Mouse (Mus musculus): ENCODE data around the gene Slc28a1. TPM values are rescaled to one million over a fixed set of nuclear protein-coding genes. Genes with fewer than 3 reads are reported as not detected.
"Not testable (repeated sequence)": the region's sequence is repeated elsewhere in the genome, so short reads cannot be mapped to it uniquely, and the experiment has no call there.

The Slc28a1 gene
- total and polyA plus RNA-seq, 3 experiments, result not detected

GRCm38 (mm10) chr7:81183181-81183580 lies 68.6 kb downstream of the Slc28a1 start:
- Histone ChIP-seq H3K4me1 (ENCODE audit: control insufficient read depth in 1 of 2, insufficient read depth in 2 of 2, low read length in 2 of 2) (no peaks in the 10 kb centered on the region), H3K4me3 (ENCODE audit: control insufficient read depth in 1 of 2, insufficient read depth in 1 of 2, low read depth in 2 of 2, low read length in 2 of 2) (no peak overlapping the region), H3K27ac (ENCODE audit: control insufficient read depth, low read depth, low read length) (no peak overlapping the region), H3K9ac (ENCODE audit: control insufficient read depth, low read depth, low read length, poor library complexity, severe bottlenecking) (no peak overlapping the region), H3K79me2 (ENCODE audit: control insufficient read depth, insufficient read depth, low read length, poor library complexity) (no peaks in the 10 kb centered on the region), H3K36me3 (ENCODE audit: control insufficient read depth in 1 of 2, insufficient read depth in 2 of 2, low read length in 2 of 2) (no peaks in the 10 kb centered on the region), H3K9me3 (replicated peaks; ENCODE audit: insufficient read depth, low read length) (no peaks in the 10 kb centered on the region), H3K27me3 (ENCODE audit: control insufficient read depth in 1 of 2, insufficient read depth in 2 of 2, low read length in 2 of 2) (peaks cover 5 to 8% of the 10 kb centered on the region in 2 experiments; a peak in 3 of 4 replicates)
- TF ChIP-seq NRF1 (IDR thresholded peaks at IDR 0.05; ENCODE audit: insufficient read depth, low read depth, low read length, poor library complexity, severe bottlenecking) (no peak), MAZ (IDR thresholded peaks at IDR 0.05; ENCODE audit: low read depth, low read length) (no peak)
- no peak for DNase-seq (ENCODE audit: low read depth, low spot score)

DNA sequence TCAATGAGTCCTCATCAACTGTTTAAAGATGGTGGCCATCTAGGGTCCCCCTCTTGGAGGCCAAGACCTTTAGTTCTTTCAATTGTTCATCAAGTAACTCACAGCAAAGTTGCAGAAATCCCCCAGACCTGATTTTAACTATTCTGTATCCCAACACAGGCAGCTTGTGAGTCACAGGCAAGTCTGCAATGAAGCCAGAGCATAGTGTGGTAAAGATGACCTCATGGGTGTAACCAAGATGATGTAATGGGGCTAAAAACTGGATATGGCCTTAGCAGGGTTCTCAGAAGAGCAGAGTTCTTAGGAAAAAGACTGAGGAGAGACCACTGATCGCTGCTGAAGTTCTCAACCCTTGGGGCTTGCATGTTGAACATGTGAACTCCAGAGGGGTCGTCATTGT lies 69.5 kb downstream of the Slc28a1 start:
- H3K36me3 ChIP-seq (ENCODE audit: control insufficient read depth in 1 of 2, insufficient read depth in 2 of 2, low read length in 2 of 2), result no peaks in the 10 kb centered on the region
- H3K9me3 ChIP-seq (replicated peaks; ENCODE audit: insufficient read depth, low read length), result no peaks in the 10 kb centered on the region
- no peak overlapping the region for H3K4me3 ChIP-seq (ENCODE audit: control insufficient read depth in 1 of 2, insufficient read depth in 1 of 2, low read depth in 2 of 2, low read length in 2 of 2)
- H3K4me1 ChIP-seq (ENCODE audit: control insufficient read depth in 1 of 2, insufficient read depth in 2 of 2, low read length in 2 of 2), result no peaks in the 10 kb centered on the region
- no peak overlapping the region for H3K9ac ChIP-seq (ENCODE audit: control insufficient read depth, low read depth, low read length, poor library complexity, severe bottlenecking)
- H3K27me3 ChIP-seq (ENCODE audit: control insufficient read depth in 1 of 2, insufficient read depth in 2 of 2, low read length in 2 of 2), result peaks cover 5 to 10% of the 10 kb centered on the region in 2 experiments; a peak in 3 of 4 replicates
- H3K27ac ChIP-seq (ENCODE audit: control insufficient read depth, low read depth, low read length), result no peak overlapping the region
- no peak for DNase-seq (ENCODE audit: low read depth, low spot score)
- no peak for TF ChIP-seq ZNF384 (IDR thresholded peaks at IDR 0.05; ENCODE audit: low read depth, low read length)
- TF ChIP-seq ZC3H11A (IDR thresholded peaks at IDR 0.05; ENCODE audit: low read depth, low read length), result no peak
- TF ChIP-seq MYB (IDR thresholded peaks at IDR 0.05; ENCODE audit: low read depth, low read length), result no peak
- no peaks in the 10 kb centered on the region for H3K79me2 ChIP-seq (ENCODE audit: control insufficient read depth, insufficient read depth, low read length, poor library complexity)

DNA sequence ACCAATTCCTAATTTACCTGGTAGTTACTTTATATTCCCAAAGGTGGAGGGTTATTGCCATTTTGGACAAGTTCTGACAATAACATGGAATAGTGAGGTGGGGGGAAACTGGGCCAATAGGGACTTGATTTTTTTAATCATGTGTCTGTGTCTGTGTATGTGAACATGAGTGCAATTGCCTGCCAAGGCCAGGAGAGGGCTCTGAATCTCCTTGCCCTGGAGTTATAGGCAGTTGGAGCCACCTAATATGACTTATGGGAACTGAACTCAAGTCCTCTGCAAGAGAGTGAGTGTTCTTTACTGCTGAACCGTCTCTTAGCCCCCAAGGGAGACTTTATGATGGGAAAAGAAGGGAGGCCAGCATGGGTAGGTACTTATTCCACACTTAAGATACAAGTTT lies 70.1 kb downstream of the Slc28a1 start:
- Histone ChIP-seq H3K4me1 (ENCODE audit: control insufficient read depth in 1 of 2, insufficient read depth in 2 of 2, low read length in 2 of 2) (no peaks in the 10 kb centered on the region), H3K9ac (ENCODE audit: control insufficient read depth, low read depth, low read length, poor library complexity, severe bottlenecking) (no peak overlapping the region), H3K4me3 (ENCODE audit: control insufficient read depth in 1 of 2, insufficient read depth in 1 of 2, low read depth in 2 of 2, low read length in 2 of 2) (no peak overlapping the region), H3K27ac (ENCODE audit: control insufficient read depth, low read depth, low read length) (no peak overlapping the region), H3K9me3 (replicated peaks; ENCODE audit: insufficient read depth, low read length) (no peaks in the 10 kb centered on the region), H3K27me3 (ENCODE audit: control insufficient read depth in 1 of 2, insufficient read depth in 2 of 2, low read length in 2 of 2) (peaks cover 5 to 10% of the 10 kb centered on the region in 2 experiments; a peak in 3 of 4 replicates), H3K79me2 (ENCODE audit: control insufficient read depth, insufficient read depth, low read length, poor library complexity) (no peaks in the 10 kb centered on the region), H3K36me3 (ENCODE audit: control insufficient read depth in 1 of 2, insufficient read depth in 2 of 2, low read length in 2 of 2) (no peaks in the 10 kb centered on the region)
- no peak for TF ChIP-seq USF1 (IDR thresholded peaks at IDR 0.05; ENCODE audit: low read depth, low read length)
- peak in 2 of 3 experiments; percentile 18; a peak in 1 of 6 replicates for TF ChIP-seq CTCF (IDR thresholded peaks at IDR 0.05 in 2 of 3, conservative IDR thresholded peaks at IDR 0.05 in 1 of 3; ENCODE audit: control insufficient read depth in 1 of 3, insufficient read depth in 1 of 3, low read depth in 2 of 3, low read length in 3 of 3, poor library complexity in 1 of 3, severe bottlenecking in 1 of 3)
- no peak for DNase-seq (ENCODE audit: low read depth, low spot score)

- H3K79me2 ChIP-seq (ENCODE audit: control insufficient read depth, insufficient read depth, low read length, poor library complexity); H3K4me1 ChIP-seq (ENCODE audit: control insufficient read depth in 1 of 2, insufficient read depth in 2 of 2, low read length in 2 of 2); DNase-seq (ENCODE audit: low read depth, low spot score); H3K9ac ChIP-seq (ENCODE audit: control insufficient read depth, low read depth, low read length, poor library complexity, severe bottlenecking); H3K9me3 ChIP-seq (replicated peaks; ENCODE audit: insufficient read depth, low read length); H3K4me3 ChIP-seq (ENCODE audit: control insufficient read depth in 1 of 2, insufficient read depth in 1 of 2, low read depth in 2 of 2, low read length in 2 of 2); H3K27ac ChIP-seq (ENCODE audit: control insufficient read depth, low read depth, low read length); H3K27me3 ChIP-seq (ENCODE audit: control insufficient read depth in 1 of 2, insufficient read depth in 2 of 2, low read length in 2 of 2); H3K36me3 ChIP-seq (ENCODE audit: control insufficient read depth in 1 of 2, insufficient read depth in 2 of 2, low read length in 2 of 2): not testable (repeated sequence)
Observed at GRCm38 (mm10) chr7:81186036-81186435, 71.4 kb downstream of the Slc28a1 start.

All from MEL (cell line).